Mouse (Mus musculus) layer of hippocampus, postnatal 10 days (tissue): ENCODE measurements around the gene Gm49601. TPM values are rescaled to one million over a fixed set of nuclear protein-coding genes. Genes with fewer than 3 reads are reported as not detected.

Experiments used
- DNase-seq, 2 experiments: peaks; one replicate each; pipeline ENCODE4 v3.0.0; 2021; ENCODE audit warnings: low spot score in 2 of 2
- long read RNA-seq: library from polyadenylated mRNA; stranded (forward); transcript quantifications from one replicate; pipeline ENCODE4 v2.0.0, GENCODE M21; 2023
- total RNA-seq, 2 experiments: library from RNA; stranded (reverse); gene quantifications; 2 replicates each; pipeline ENCODE4 v1.2.3; 2021

Gm49601 gene
- 10 to 100 TPM; 84.8 to 98.2 TPM for total RNA-seq
- long read RNA-seq = 0 reads

- DNase-seq = peak; percentile 83 to 90
Measured at GRCm38 (mm10) chr16:18626376-18626878, at the start of gene Gm49601. Gene Gm49601 (minus strand): TSS chr16:18626427.

- no peak for DNase-seq
Measured at GRCm38 (mm10) chr16:18673005-18673404, 46.8 kb upstream of the Gm49601 start.

GRCm38 (mm10) chr16:18672027-18672426 is 45.8 kb upstream of the Gm49601 start:
- DNase-seq = no peak

- DNase-seq = no peak
Measured at GRCm38 (mm10) chr16:18669914-18670313, 43.7 kb upstream of the Gm49601 start.

GRCm38 (mm10) chr16:18658597-18658996 is 32.4 kb upstream of the Gm49601 start:
- no peak for DNase-seq

- DNase-seq = no peak
Measured at GRCm38 (mm10) chr16:18655372-18656098, 29.3 kb upstream of the Gm49601 start.

- no peak for DNase-seq
Measured at GRCm38 (mm10) chr16:18653290-18654160, 27.3 kb upstream of the Gm49601 start.

- no peak for DNase-seq
Measured at GRCm38 (mm10) chr16:18649126-18649525, 22.9 kb upstream of the Gm49601 start.

- DNase-seq = no peak
Measured at GRCm38 (mm10) chr16:18645329-18645728, 19.1 kb upstream of the Gm49601 start.

GRCm38 (mm10) chr16:18644485-18644884 is 18.3 kb upstream of the Gm49601 start:
- DNase-seq = no peak

- DNase-seq = no peak
Measured at GRCm38 (mm10) chr16:18643406-18643998, 17.3 kb upstream of the Gm49601 start.

GRCm38 (mm10) chr16:18642897-18643296 is 16.7 kb upstream of the Gm49601 start:
- DNase-seq = no peak

- DNase-seq = no peak
Measured at GRCm38 (mm10) chr16:18642291-18642690, 16.1 kb upstream of the Gm49601 start.

GRCm38 (mm10) chr16:18639382-18639929 is 13.2 kb upstream of the Gm49601 start:
- DNase-seq = no peak

GRCm38 (mm10) chr16:18638396-18638795 is 12.2 kb upstream of the Gm49601 start:
- DNase-seq = no peak

GRCm38 (mm10) chr16:18636804-18637203 is 10.6 kb upstream of the Gm49601 start:
- DNase-seq = no peak

- no peak for DNase-seq
Measured at GRCm38 (mm10) chr16:18636401-18636800, 10.2 kb upstream of the Gm49601 start.

- peak in 1 of 2 experiments; percentile 21 for DNase-seq
Measured at GRCm38 (mm10) chr16:18633333-18633732, 7.1 kb upstream of the Gm49601 start.

- peak in 1 of 2 experiments; percentile 17 for DNase-seq
Measured at GRCm38 (mm10) chr16:18632816-18633215, 6.6 kb upstream of the Gm49601 start.

- DNase-seq = peak; percentile 54 to 63
Measured at GRCm38 (mm10) chr16:18632059-18632458, 5.8 kb upstream of the Gm49601 start.

- DNase-seq = no peak
Measured at GRCm38 (mm10) chr16:18631141-18631540, 4.9 kb upstream of the Gm49601 start.
